Mouse (Mus musculus) left cerebral cortex, adult 18-20 months (tissue): ENCODE measurements around the gene Cfap97. TPM values are rescaled to one million over a fixed set of nuclear protein-coding genes. Genes with fewer than 3 reads are reported as not detected.

Experiments used
- DNase-seq, 2 experiments: peaks; one replicate each; pipeline ENCODE4 v3.0.0; 2021 to 2022; ENCODE audit warnings: low spot score in 2 of 2, mixed read lengths in 1 of 2
- total RNA-seq, 2 experiments: library from RNA; stranded (reverse); gene quantifications; 2 replicates each; pipeline ENCODE4 v1.2.3; 2021

Gene Cfap97
- total RNA-seq, 2 experiments from 2014 or later: 24.4 to 27.3 TPM

- peak; percentile 79 to 86 for DNase-seq
These were observed 777 bp downstream of the Cfap97 start, which contains the start of gene Snx25 for GRCm38 (mm10) chr8:46152064-46153031. Gene Snx25, minus strand, starts transcription at chr8:46152159.

- DNase-seq: no peak
These were observed 1.5 kb downstream of the Cfap97 start for GRCm38 (mm10) chr8:46153042-46153441.

GRCm38 (mm10) chr8:46162953-46163869 is 11.6 kb downstream of the Cfap97 start:
- peak; percentile 95 for DNase-seq

- no peak for DNase-seq
These were observed 12.3 kb downstream of the Cfap97 start for GRCm38 (mm10) chr8:46163870-46164190.

GRCm38 (mm10) chr8:46173651-46174050 is 22.1 kb downstream of the Cfap97 start:
- no peak for DNase-seq

GRCm38 (mm10) chr8:46180136-46180535 is 28.6 kb downstream of the Cfap97 start:
- DNase-seq: peak in 1 of 2 experiments; percentile 24

- peak; percentile 51 to 70 for DNase-seq
These were observed 33.8 kb downstream of the Cfap97 start for GRCm38 (mm10) chr8:46185361-46185760.

- no peak for DNase-seq
These were observed 41.5 kb downstream of the Cfap97 start for GRCm38 (mm10) chr8:46193100-46193499.

- no peak for DNase-seq
These were observed 45.3 kb downstream of the Cfap97 start for GRCm38 (mm10) chr8:46196877-46197276.

GRCm38 (mm10) chr8:46197673-46198072 is 46.1 kb downstream of the Cfap97 start:
- no peak for DNase-seq

- DNase-seq: no peak
These were observed 50.8 kb downstream of the Cfap97 start for GRCm38 (mm10) chr8:46202350-46202749.

- DNase-seq: no peak
These were observed 52.7 kb downstream of the Cfap97 start for GRCm38 (mm10) chr8:46204301-46204700.

- DNase-seq: no peak
These were observed 53.5 kb downstream of the Cfap97 start for GRCm38 (mm10) chr8:46204974-46205640.

GRCm38 (mm10) chr8:46206107-46206506 is 54.5 kb downstream of the Cfap97 start:
- DNase-seq: no peak

GRCm38 (mm10) chr8:46208354-46208753 is 56.8 kb downstream of the Cfap97 start:
- DNase-seq: peak; percentile 41

GRCm38 (mm10) chr8:46209057-46209456 is 57.5 kb downstream of the Cfap97 start:
- peak in 1 of 2 experiments; percentile 20 for DNase-seq

GRCm38 (mm10) chr8:46210404-46211315 is 59.1 kb downstream of the Cfap97 start, which contains the start of gene Slc25a4:
Gene Slc25a4, minus strand, starts transcription at chr8:46211284.
- DNase-seq: peak; percentile 96 to 97

- peak in 1 of 2 experiments; percentile 39 for DNase-seq
These were observed 60.1 kb downstream of the Cfap97 start for GRCm38 (mm10) chr8:46211611-46212071.

- no peak for DNase-seq
These were observed 60.6 kb downstream of the Cfap97 start for GRCm38 (mm10) chr8:46212194-46212593.
